Mouse (Mus musculus): ENCODE results near the gene Rxrb. TPM values are rescaled to one million over a fixed set of nuclear protein-coding genes. Genes with fewer than 3 reads are reported as not detected.

Rxrb gene
- polyA plus RNA-seq, 1 experiment from 2014 or later, result 41.8 TPM

DNA sequence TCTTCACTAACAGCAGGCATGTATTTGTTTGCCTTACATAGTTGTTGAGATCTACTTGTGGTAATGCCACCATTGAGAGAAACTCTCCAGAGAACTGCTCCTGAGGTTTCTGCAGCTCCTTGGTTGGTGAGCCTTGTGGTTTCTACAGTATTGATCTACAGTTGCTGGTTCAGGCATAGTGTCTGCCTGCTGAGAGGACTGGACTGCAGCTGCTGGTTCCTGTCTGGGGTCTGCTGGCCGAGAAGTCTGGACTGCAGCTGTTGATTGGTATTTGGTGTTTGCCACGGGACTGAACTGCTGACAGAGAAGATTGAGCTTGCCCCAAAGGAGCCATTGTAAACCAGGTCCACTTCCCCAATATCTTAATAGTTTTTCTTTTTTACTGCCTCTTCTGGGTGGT is 25.0 kb upstream of the Rxrb start:
- H3K27ac ChIP-seq, result no peak overlapping the region
- H3K9ac ChIP-seq, result no peak overlapping the region
- no peak for ATAC-seq
- H3K4me3 ChIP-seq (replicated peaks), result no peak overlapping the region
- H3K36me3 ChIP-seq, result no peaks in the 10 kb centered on the region
- no peaks in the 10 kb centered on the region for H3K4me1 ChIP-seq (replicated peaks)
- no peak overlapping the region for H3K4me2 ChIP-seq (replicated peaks)
- no peaks in the 10 kb centered on the region for H3K9me3 ChIP-seq
- WGBS, result 49% methylated on average over 2 of the region's 2 CpGs
- H3K27me3 ChIP-seq (replicated peaks), result no peaks in the 10 kb centered on the region

- Histone ChIP-seq H3K27ac (no peak overlapping the region), H3K4me1 (replicated peaks) (no peaks in the 10 kb centered on the region), H3K9ac (no peak overlapping the region), H3K27me3 (replicated peaks) (no peaks in the 10 kb centered on the region), H3K4me3 (replicated peaks) (no peak overlapping the region), H3K4me2 (replicated peaks) (no peak overlapping the region), H3K9me3 (no peaks in the 10 kb centered on the region), H3K36me3 (no peaks in the 10 kb centered on the region)
- no peak for ATAC-seq
- 79% methylated on average over 5 of the region's 5 CpGs for WGBS
Measured at GRCm38 (mm10) chr17:34010156-34010555, 21.5 kb upstream of the Rxrb start.

DNA sequence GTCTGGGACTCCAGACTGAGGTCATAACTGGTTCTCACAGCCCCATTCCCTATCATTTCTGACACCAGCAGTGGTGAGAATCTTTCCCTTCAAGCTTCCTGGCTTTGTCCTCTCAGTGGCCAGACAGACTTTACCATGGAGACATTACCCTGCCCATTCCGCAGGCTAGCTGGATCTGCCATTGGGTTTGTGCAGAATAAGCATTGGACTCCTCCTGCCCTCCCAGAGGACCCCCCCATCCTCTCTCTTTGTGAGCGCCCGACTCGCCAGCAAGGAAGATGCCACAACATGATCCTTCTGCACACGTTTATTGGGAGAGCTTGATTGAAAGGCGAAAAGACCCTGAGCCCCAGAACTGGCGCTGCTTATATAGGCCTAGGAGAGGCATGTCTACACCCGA is 18.2 kb upstream of the Rxrb start:
- no peak overlapping the region for H3K27ac ChIP-seq
- WGBS, result 96% methylated on average over 8 of the region's 8 CpGs
- H3K36me3 ChIP-seq, result no peaks in the 10 kb centered on the region
- H3K4me3 ChIP-seq (replicated peaks), result no peak overlapping the region
- no peak overlapping the region for H3K4me2 ChIP-seq (replicated peaks)
- H3K9ac ChIP-seq, result no peak overlapping the region
- H3K9me3 ChIP-seq, result no peaks in the 10 kb centered on the region
- no peaks in the 10 kb centered on the region for H3K4me1 ChIP-seq (replicated peaks)
- no peaks in the 10 kb centered on the region for H3K27me3 ChIP-seq (replicated peaks)
- ATAC-seq, result no peak

DNA sequence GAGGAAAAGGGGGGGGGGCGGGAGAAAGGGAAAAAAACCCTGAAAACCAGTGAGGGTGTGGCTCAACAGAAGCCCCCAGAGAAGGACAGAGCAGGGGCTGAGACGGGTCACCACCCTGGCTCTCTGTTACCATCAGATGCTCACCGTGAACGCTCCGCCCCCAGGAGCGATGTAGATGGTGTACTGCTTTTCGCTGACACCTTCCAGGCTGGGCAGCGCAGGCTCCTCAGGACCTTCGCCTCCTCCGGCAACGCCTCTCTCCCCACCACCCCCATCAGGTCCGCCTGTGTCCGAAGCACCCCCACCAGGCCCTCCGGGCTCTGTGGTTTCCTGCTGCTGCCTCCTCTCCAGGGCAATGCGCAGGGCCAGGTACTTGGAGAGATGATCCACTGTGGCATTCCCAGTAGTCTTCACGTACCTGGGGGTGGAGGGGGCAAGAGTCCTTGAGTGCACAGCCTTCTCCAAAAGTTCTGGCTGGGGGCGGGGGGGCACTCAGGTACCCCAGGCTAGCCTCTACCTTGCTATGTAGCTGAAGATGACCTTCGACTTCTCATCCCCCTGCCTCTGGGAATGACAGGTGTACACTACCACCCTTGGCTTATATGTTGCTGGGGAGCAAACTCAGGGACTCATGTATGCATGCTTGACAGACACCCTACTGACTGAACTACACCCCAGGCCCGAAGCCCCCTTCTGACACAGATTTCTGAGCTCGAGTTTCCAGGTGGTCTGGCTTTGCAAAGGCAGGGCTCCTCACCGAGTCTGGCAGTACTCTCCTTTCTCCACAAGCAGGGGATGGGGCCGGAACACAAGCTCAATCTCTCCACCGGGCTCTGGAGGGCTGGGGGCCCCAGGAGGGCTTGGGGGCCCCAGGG is 9.8 kb upstream of the Rxrb start:
- Histone ChIP-seq H3K27me3 (replicated peaks) (no peaks in the 10 kb centered on the region), H3K9me3 (no peaks in the 10 kb centered on the region), H3K27ac (no peak overlapping the region), H3K9ac (no peak overlapping the region), H3K4me3 (replicated peaks) (no peak overlapping the region), H3K4me2 (replicated peaks) (no peak overlapping the region), H3K36me3 (peaks cover 15% of the 10 kb centered on the region), H3K4me1 (replicated peaks) (peaks cover 22% of the 10 kb centered on the region)
- no peak for ATAC-seq
- WGBS, result 94% methylated on average over 23 of the region's 23 CpGs

DNA sequence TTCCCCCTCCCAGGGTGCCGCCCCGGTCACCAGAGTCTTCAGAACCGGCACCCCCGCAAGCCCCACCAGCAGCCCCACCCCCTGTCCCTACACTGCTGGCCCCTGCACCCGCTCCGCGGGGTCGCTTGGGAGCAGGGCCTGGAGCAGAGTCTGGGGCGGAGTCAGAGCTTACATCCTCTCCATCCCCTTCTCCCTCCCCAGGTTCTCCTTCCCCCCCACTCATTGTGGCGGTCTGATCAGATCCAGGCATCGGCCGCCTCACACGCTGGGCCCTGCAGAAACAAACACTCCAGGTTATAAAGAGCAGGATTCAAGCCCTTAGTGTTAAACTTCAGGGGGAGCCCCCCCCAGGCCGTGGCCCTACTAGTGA is 9.2 kb upstream of the Rxrb start:
- H3K27me3 ChIP-seq (replicated peaks), result no peaks in the 10 kb centered on the region
- no peaks in the 10 kb centered on the region for H3K9me3 ChIP-seq
- H3K9ac ChIP-seq, result no peak overlapping the region
- ATAC-seq, result no peak
- WGBS, result 90% methylated on average over 14 of the region's 14 CpGs
- no peak overlapping the region for H3K4me2 ChIP-seq (replicated peaks)
- H3K4me3 ChIP-seq (replicated peaks), result no peak overlapping the region
- H3K36me3 ChIP-seq, result peaks cover 15% of the 10 kb centered on the region
- H3K4me1 ChIP-seq (replicated peaks), result peaks cover 28% of the 10 kb centered on the region
- H3K27ac ChIP-seq, result no peak overlapping the region

- ATAC-seq, result no peak
Measured at GRCm38 (mm10) chr17:34022987-34023386, 8.6 kb upstream of the Rxrb start.

GRCm38 (mm10) chr17:34023678-34024077 is 7.9 kb upstream of the Rxrb start:
- ATAC-seq, result no peak
- Histone ChIP-seq H3K36me3 (peaks cover 16% of the 10 kb centered on the region), H3K9ac (peak overlapping the region; percentile 73; the same call in 1 of the 2 replicates), H3K4me2 (replicated peaks) (peak overlapping the region; percentile 94), H3K27me3 (replicated peaks) (no peaks in the 10 kb centered on the region), H3K27ac (no peak overlapping the region), H3K9me3 (no peaks in the 10 kb centered on the region), H3K4me1 (replicated peaks) (peaks cover 36% of the 10 kb centered on the region), H3K4me3 (replicated peaks) (peak overlapping the region; percentile 79)
- WGBS, result 62% methylated on average over 9 of the region's 9 CpGs

More at GRCm38 (mm10) chr17:34022987-34023386, 8.6 kb upstream of the Rxrb start:
- 96% methylated on average over 20 of the region's 20 CpGs for WGBS
- Histone ChIP-seq H3K27me3 (replicated peaks) (no peaks in the 10 kb centered on the region), H3K4me3 (replicated peaks) (no peak overlapping the region), H3K4me1 (replicated peaks) (peaks cover 29% of the 10 kb centered on the region), H3K4me2 (replicated peaks) (no peak overlapping the region), H3K27ac (no peak overlapping the region), H3K9ac (no peak overlapping the region), H3K36me3 (peaks cover 15% of the 10 kb centered on the region), H3K9me3 (no peaks in the 10 kb centered on the region)

DNA sequence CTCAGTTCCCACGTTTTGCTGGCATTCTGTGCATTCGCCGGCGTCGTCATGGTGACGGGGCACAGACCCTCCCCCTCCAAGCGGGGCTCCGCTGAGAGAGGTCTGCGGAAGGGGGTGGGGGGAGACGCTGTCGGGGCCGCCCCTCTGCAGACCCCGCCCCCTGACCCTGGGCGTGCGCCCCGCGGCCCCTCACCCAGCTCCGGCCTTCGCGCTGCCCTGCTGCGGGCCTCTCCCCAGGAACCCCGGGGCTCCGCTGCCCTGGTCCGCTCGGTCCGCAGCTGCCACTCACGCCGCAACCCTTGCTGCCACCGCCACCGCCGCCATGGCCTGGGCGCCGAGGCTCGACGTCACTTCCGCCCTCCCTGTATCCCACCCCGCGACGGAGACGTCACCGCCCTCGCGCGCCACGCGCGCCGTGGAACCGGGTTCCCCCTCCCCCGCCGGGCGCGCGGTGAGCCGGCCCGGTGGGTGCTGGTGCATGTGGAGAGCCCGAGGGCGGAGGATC is 7.2 kb upstream of the Rxrb start, which contains the start of gene Ring1:
Gene Ring1 (minus strand): TSS at position 364 of the 505 bp plus-strand sequence.
- Histone ChIP-seq H3K4me3 (replicated peaks) (peak within 1 kb of the TSS; percentile 79), H3K27ac (peak within 1 kb of the TSS; percentile 92), H3K9me3 (no peaks in the 10 kb centered on the region), H3K4me2 (replicated peaks) (peak within 1 kb of the TSS; percentile 94), H3K36me3 (peaks cover 21% of the 10 kb centered on the region), H3K9ac (peak within 1 kb of the TSS; percentile 73), H3K4me1 (replicated peaks) (peaks cover 43% of the 10 kb centered on the region), H3K27me3 (replicated peaks) (no peaks in the 10 kb centered on the region)
- under 1% methylated on average over 48 of the region's 58 CpGs for WGBS
- peak; percentile 76 for ATAC-seq

DNA sequence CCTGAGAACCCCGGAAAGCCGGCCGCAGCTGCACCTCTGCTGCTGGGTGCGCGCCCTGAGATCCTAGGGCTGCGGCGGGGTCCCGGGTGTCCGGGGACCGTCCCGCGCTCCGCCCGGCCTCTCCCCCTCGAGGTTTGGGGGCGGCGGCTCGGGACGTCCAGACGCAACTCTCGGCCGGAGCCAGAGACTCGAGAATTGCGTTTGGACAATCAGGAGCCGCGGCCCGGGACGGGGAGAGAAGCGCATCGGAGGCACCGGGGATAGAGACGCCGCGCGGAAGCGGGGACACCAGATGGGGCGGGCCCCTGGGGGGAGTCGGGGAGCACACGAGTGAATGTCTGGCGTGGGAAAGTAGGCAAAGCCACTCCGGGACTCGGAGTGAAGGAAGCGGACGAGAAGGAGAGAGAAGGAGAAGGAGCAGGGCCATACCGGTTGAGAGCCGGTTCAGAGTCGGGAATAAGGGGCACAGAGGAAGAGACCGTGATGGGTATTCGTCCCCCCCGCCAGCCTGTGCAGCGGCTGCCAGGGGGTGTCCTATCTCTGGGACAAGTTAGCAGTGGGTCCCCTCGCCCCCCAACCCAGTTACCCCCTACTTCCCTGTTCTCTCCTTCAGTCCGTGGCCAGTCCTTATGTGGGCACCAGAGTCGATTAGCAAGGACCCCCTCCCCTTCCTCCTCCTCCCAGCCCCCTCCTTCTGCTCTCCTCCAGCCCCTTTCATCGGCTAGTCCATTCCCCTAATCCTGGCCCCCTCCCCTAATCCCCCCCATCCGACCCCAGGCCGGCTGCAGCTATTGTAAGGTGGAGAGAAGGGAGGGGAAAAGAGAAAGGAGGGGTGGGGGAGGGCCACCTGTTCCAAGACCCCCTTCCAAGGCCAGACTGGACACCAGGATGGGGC is 6.5 kb upstream of the Rxrb start:
- H3K36me3 ChIP-seq, result peaks cover 21% of the 10 kb centered on the region
- H3K27me3 ChIP-seq (replicated peaks), result no peaks in the 10 kb centered on the region
- 1% methylated on average over 56 of the region's 57 CpGs for WGBS
- H3K4me2 ChIP-seq (replicated peaks), result peak overlapping the region; percentile 94
- peak overlapping the region; percentile 79 for H3K4me3 ChIP-seq (replicated peaks)
- peaks cover 51% of the 10 kb centered on the region for H3K4me1 ChIP-seq (replicated peaks)
- no peaks in the 10 kb centered on the region for H3K9me3 ChIP-seq
- peak overlapping the region; percentile 73 for H3K9ac ChIP-seq
- ATAC-seq, result peak; percentile 26
- peak overlapping the region; percentile 92 for H3K27ac ChIP-seq

- peak overlapping the region; percentile 79 for H3K4me3 ChIP-seq (replicated peaks)
- peaks cover 57% of the 10 kb centered on the region for H3K4me1 ChIP-seq (replicated peaks)
- H3K27me3 ChIP-seq (replicated peaks), result no peaks in the 10 kb centered on the region
- peaks cover 19% of the 10 kb centered on the region for H3K36me3 ChIP-seq
- peak overlapping the region; percentile 94 for H3K4me2 ChIP-seq (replicated peaks)
- no peak overlapping the region for H3K27ac ChIP-seq
- no peaks in the 10 kb centered on the region for H3K9me3 ChIP-seq
- WGBS, result 23% methylated on average over 7 of the region's 7 CpGs
- no peak for ATAC-seq
- peak overlapping the region; percentile 73; the same call in 1 of the 2 replicates for H3K9ac ChIP-seq
Measured at GRCm38 (mm10) chr17:34025756-34026151, 5.9 kb upstream of the Rxrb start.

DNA sequence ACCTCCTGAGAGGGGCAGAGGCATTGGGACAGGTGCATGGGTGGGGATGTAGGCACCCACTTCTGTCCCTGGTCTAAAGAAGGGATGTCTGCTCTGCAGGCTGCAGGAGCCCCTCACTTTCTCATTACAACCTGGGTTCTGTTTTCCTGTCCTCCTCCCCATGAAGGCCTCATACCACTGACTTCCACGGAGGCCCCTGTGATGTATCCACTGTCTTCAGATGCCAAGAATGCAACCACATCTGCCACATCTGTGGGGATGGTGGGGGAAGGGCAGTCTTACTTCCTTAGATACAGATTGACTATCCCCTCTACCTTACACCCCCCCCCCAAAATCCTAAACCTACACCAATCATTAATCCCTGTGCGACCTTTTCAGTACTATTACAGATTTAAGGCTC is 5.4 kb upstream of the Rxrb start:
- Histone ChIP-seq H3K9me3 (no peaks in the 10 kb centered on the region), H3K27me3 (replicated peaks) (no peaks in the 10 kb centered on the region), H3K36me3 (peaks cover 15% of the 10 kb centered on the region), H3K4me3 (replicated peaks) (no peak overlapping the region; the same call in 1 of the 2 replicates), H3K27ac (no peak overlapping the region), H3K4me2 (replicated peaks) (peak overlapping the region; percentile 94), H3K4me1 (replicated peaks) (peaks cover 57% of the 10 kb centered on the region), H3K9ac (no peak overlapping the region)
- no peak for ATAC-seq
- WGBS, result 33% methylated on average over 2 of the region's 2 CpGs
